Mouse (Mus musculus) hindbrain, embryonic 12.5 days (tissue): Measurements from ENCODE around the gene Tmem63a. TPM values are rescaled to one million over a fixed set of nuclear protein-coding genes. Genes with fewer than 3 reads are reported as not detected.
A peak's percentile ranks its signal among the peaks of the same experiment; 100 is the strongest.

Source experiments
- ATAC-seq: fragments of 200-750 bp; cut with Nextera tagmentation; 2 replicates; pipeline ENCODE4 v1.8.0; 2017; ENCODE audit warnings: moderate TSS enrichment; ENCODE audit not compliant: low FRiP score
- H3K27ac ChIP-seq: fragments of 300-500 bp; sonication (generic); 2 replicates; pipeline ENCODE4 v1.5.1; 2016; ENCODE audit warnings: mild to moderate bottlenecking
- H3K27me3 ChIP-seq: fragments of 300-500 bp; sonication (generic); 2 replicates; pipeline ENCODE4 v1.6.1; 2016; ENCODE audit warnings: mild to moderate bottlenecking
- H3K36me3 ChIP-seq: fragments of 300-500 bp; sonication (generic); 2 replicates; pipeline ENCODE4 v1.6.1; 2016; ENCODE audit warnings: mild to moderate bottlenecking
- H3K4me1 ChIP-seq: fragments of 300-500 bp; sonication (generic); 2 replicates; pipeline ENCODE4 v1.6.1; 2016
- H3K4me2 ChIP-seq: fragments of 300-500 bp; sonication (generic); replicated peaks from 2 replicates; pipeline ENCODE4 v1.6.1; 2016; ENCODE audit warnings: mild to moderate bottlenecking
- H3K4me3 ChIP-seq: fragments of 300-500 bp; sonication (generic); 2 replicates; pipeline ENCODE4 v1.5.1; 2016; ENCODE audit warnings: mild to moderate bottlenecking
- H3K9ac ChIP-seq: fragments of 300-500 bp; sonication (generic); 2 replicates; pipeline ENCODE4 v1.6.1; 2016; ENCODE audit warnings: mild to moderate bottlenecking, moderate library complexity
- H3K9me3 ChIP-seq: fragments of 300-500 bp; sonication (generic); replicated peaks from 2 replicates; pipeline ENCODE4 v1.6.1; 2016; ENCODE audit warnings: mild to moderate bottlenecking
- WGBS: fragments of 180-500 bp; shearing (Covaris S2); methylation state at CpG from one replicate; pipeline ENCODE4 v1.1.7; 2016; 5-methylcytosine and 5-hydroxymethylcytosine counted together
- polyA plus RNA-seq: library from polyadenylated mRNA; unstranded; fragments of >200 nt; fragmentation: Nextera tagmentation; extraction: Ambion mirVana; gene quantifications from 2 replicates; pipeline ENCODE4 v1.2.1, GENCODE M21; 2016

Gene Tmem63a
- polyA plus RNA-seq, 1 experiment from 2014 or later = 7.2 TPM

- Histone ChIP-seq H3K27ac (no peak overlapping the region), H3K4me1 (peaks cover 25% of the 10 kb centered on the region), H3K9ac (no peak overlapping the region), H3K27me3 (peaks cover 50% of the 10 kb centered on the region), H3K4me3 (no peak overlapping the region), H3K36me3 (no peaks in the 10 kb centered on the region), H3K9me3 (no peaks in the 10 kb centered on the region), H3K4me2 (peak overlapping the region; percentile 15; the same call in 1 of the 2 replicates)
- peak; percentile 59; the same call in 1 of the 2 replicates for ATAC-seq
- WGBS = 29% methylated on average over 20 of the region's 20 CpGs
These were observed 3.1 kb downstream of the Tmem63a start for GRCm38 (mm10) chr1:180945001-180945980.

GRCm38 (mm10) chr1:180946448-180946847 is 4.3 kb downstream of the Tmem63a start:
- Histone ChIP-seq H3K4me3 (no peak overlapping the region), H3K4me1 (peaks cover 23% of the 10 kb centered on the region), H3K9me3 (no peaks in the 10 kb centered on the region), H3K36me3 (no peaks in the 10 kb centered on the region), H3K4me2 (no peak overlapping the region), H3K27me3 (peaks cover 38% of the 10 kb centered on the region), H3K27ac (no peak overlapping the region), H3K9ac (no peak overlapping the region)
- no peak for ATAC-seq
- WGBS = 87% methylated on average over 6 of the region's 6 CpGs

DNA sequence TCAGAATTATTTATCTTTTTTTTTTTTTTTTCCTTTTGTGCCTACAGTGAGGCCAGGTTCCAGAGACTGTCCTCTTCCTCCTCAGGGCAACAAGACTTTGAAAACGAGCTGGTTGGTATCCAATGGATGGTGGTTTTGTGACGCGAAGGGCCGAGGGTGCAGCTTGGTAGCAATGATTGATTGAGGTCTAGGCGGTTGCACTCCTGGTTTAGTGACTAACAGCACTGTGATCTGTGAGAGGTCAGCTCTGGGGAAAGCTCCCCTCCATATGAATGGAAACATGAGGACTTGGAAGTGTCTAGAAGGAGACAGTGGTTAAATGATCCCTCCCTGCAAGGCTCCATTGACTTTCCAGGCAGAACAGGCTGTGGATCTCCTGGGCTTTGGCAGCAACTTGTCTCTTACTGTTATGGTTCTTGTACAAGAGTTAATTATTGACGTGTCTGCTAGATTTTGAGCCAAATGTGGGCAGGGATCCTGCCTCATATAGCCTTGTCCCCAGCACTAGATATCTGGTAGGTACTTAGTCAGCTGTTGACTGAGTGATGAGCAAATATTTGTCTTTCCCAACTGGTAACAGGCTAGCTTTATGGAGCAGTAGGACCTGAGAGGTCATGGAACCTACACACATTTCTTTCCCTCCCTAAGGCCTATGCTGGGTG is 10.1 kb downstream of the Tmem63a start:
- 83% methylated on average over 6 of the region's 6 CpGs for WGBS
- no peak overlapping the region for H3K27ac ChIP-seq
- no peaks in the 10 kb centered on the region for H3K36me3 ChIP-seq
- ATAC-seq = no peak
- H3K4me3 ChIP-seq = no peak overlapping the region
- no peak overlapping the region for H3K9ac ChIP-seq
- no peaks in the 10 kb centered on the region for H3K9me3 ChIP-seq
- H3K4me1 ChIP-seq = no peaks in the 10 kb centered on the region
- H3K27me3 ChIP-seq = no peaks in the 10 kb centered on the region
- H3K4me2 ChIP-seq = no peak overlapping the region

GRCm38 (mm10) chr1:180952808-180953207 is 10.7 kb downstream of the Tmem63a start:
- Histone ChIP-seq H3K4me3 (no peak overlapping the region), H3K4me1 (no peaks in the 10 kb centered on the region), H3K27ac (no peak overlapping the region), H3K4me2 (no peak overlapping the region), H3K9me3 (no peaks in the 10 kb centered on the region), H3K27me3 (no peaks in the 10 kb centered on the region), H3K9ac (no peak overlapping the region), H3K36me3 (no peaks in the 10 kb centered on the region)
- 89% methylated on average over 5 of the region's 5 CpGs for WGBS
- ATAC-seq = no peak

- 95% methylated on average over 8 of the region's 8 CpGs for WGBS
These were observed 14.3 kb downstream of the Tmem63a start for GRCm38 (mm10) chr1:180956401-180956800.

DNA sequence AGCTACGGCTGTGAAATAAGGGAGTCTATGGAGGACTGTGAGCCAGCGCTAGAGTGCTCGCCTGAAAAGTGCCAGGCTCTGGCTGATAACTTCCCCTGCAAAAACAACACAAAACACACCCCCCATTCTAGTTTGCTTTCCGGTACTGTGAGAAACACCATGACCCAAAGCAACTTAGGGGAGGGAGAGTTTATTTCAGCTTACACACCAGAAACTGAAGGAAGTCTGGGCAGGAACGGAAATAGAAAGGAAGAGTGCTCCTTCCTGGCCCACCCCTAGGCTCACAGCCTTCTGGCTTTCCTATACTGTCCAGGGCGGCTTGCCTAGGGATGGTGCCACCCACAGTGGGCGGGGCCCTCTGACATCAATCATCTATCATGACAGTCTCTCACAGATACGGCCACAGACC is 14.8 kb downstream of the Tmem63a start:
- WGBS = 85% methylated on average over 8 of the region's 8 CpGs
- H3K9me3 ChIP-seq = no peaks in the 10 kb centered on the region
- no peaks in the 10 kb centered on the region for H3K27me3 ChIP-seq
- no peaks in the 10 kb centered on the region for H3K36me3 ChIP-seq
- H3K4me2 ChIP-seq = no peak overlapping the region
- H3K9ac ChIP-seq = no peak overlapping the region
- no peak overlapping the region for H3K27ac ChIP-seq
- ATAC-seq = no peak
- H3K4me3 ChIP-seq = no peak overlapping the region
- no peaks in the 10 kb centered on the region for H3K4me1 ChIP-seq

More at GRCm38 (mm10) chr1:180956401-180956800, 14.3 kb downstream of the Tmem63a start:
- Histone ChIP-seq H3K27me3 (no peaks in the 10 kb centered on the region), H3K4me3 (no peak overlapping the region), H3K9ac (no peak overlapping the region), H3K36me3 (no peaks in the 10 kb centered on the region), H3K27ac (no peak overlapping the region), H3K4me2 (no peak overlapping the region), H3K9me3 (no peaks in the 10 kb centered on the region), H3K4me1 (no peaks in the 10 kb centered on the region)
- ATAC-seq = no peak

GRCm38 (mm10) chr1:180957989-180958388 is 15.8 kb downstream of the Tmem63a start:
- Histone ChIP-seq H3K36me3 (no peaks in the 10 kb centered on the region), H3K9ac (no peak overlapping the region), H3K4me1 (no peaks in the 10 kb centered on the region), H3K27me3 (no peaks in the 10 kb centered on the region), H3K4me3 (no peak overlapping the region), H3K4me2 (no peak overlapping the region), H3K9me3 (no peaks in the 10 kb centered on the region), H3K27ac (no peak overlapping the region)
- WGBS = 85% methylated on average over 3 of the region's 3 CpGs
- no peak for ATAC-seq

DNA sequence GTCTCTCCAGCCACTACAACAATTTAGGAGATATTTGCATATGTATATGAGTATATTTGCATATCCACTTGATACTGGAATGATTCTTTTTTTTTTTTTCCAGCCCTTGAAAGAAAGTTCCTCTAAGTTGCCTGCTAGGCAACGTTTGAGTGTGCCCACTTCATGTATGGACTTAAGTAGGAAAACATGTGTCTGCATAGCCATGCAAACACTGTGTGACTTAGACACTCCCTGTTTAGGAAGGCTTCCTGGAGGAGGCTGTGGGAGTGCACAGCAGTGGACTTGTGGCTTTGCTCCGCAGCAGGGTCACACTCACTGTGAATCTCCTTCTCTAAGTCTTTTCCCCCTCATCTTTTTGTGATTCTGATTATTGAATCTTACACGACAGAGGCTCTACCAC is 16.7 kb downstream of the Tmem63a start:
- WGBS = 73% methylated on average over 3 of the region's 3 CpGs
- Histone ChIP-seq H3K36me3 (no peaks in the 10 kb centered on the region), H3K9me3 (no peaks in the 10 kb centered on the region), H3K27me3 (no peaks in the 10 kb centered on the region), H3K4me3 (no peak overlapping the region), H3K4me2 (no peak overlapping the region), H3K4me1 (no peaks in the 10 kb centered on the region), H3K9ac (no peak overlapping the region), H3K27ac (no peak overlapping the region)
- ATAC-seq = no peak

DNA sequence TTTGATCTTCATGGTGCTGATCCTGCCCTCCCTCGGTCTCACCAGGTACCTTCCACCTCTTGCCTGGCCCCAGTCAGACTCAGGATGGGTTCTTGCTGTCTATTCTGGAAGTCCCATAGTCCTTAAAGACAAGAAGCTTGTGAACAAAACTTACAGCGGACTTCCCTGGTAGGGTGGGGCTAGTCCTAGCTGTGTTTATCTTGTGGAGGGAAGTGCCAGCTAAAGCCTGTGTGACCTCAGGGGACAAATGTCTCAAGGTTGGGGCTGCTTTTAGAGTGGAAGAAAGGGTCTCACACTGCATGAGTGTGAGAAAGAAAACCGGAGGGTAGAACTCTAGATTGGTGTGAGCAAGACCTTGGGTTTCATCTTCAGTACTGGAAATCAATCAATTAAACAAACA is 23.6 kb downstream of the Tmem63a start:
- Histone ChIP-seq H3K9ac (no peak overlapping the region), H3K4me3 (no peak overlapping the region), H3K4me1 (no peaks in the 10 kb centered on the region), H3K27me3 (no peaks in the 10 kb centered on the region), H3K9me3 (no peaks in the 10 kb centered on the region), H3K36me3 (no peaks in the 10 kb centered on the region), H3K4me2 (no peak overlapping the region), H3K27ac (no peak overlapping the region)
- WGBS = 88% methylated on average over 3 of the region's 3 CpGs
- no peak for ATAC-seq

DNA sequence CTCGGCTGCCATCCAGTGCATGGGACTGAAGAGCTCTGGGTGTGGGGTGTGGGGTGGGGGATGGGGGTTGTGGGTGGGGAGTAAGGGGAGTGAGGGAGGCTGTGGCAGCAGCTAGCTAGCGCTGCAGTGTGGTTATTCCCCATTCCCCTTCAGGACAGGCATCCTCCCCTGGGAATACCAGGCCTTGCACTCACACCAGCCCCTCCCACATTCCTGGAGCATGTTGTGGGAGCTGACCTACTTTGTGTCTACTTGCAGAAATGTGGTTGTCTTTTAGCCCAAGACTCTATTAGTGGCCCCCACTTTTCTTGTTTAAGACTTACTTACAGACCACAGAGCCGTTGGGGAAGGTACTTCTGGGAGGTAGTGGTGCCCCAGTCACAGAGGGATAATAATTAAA is 24.4 kb downstream of the Tmem63a start:
- H3K4me1 ChIP-seq = no peaks in the 10 kb centered on the region
- H3K27me3 ChIP-seq = no peaks in the 10 kb centered on the region
- no peak for ATAC-seq
- WGBS = 63% methylated on average over 3 of the region's 3 CpGs
- H3K9me3 ChIP-seq = no peaks in the 10 kb centered on the region
- H3K4me3 ChIP-seq = no peak overlapping the region
- no peak overlapping the region for H3K4me2 ChIP-seq
- H3K27ac ChIP-seq = no peak overlapping the region
- H3K9ac ChIP-seq = no peak overlapping the region
- no peaks in the 10 kb centered on the region for H3K36me3 ChIP-seq

GRCm38 (mm10) chr1:180967261-180967660 is 25.1 kb downstream of the Tmem63a start:
- Histone ChIP-seq H3K4me2 (no peak overlapping the region), H3K4me1 (no peaks in the 10 kb centered on the region), H3K9ac (no peak overlapping the region), H3K27me3 (no peaks in the 10 kb centered on the region), H3K27ac (no peak overlapping the region), H3K9me3 (no peaks in the 10 kb centered on the region), H3K4me3 (no peak overlapping the region), H3K36me3 (no peaks in the 10 kb centered on the region)
- WGBS = 93% methylated on average over 7 of the region's 7 CpGs
- no peak for ATAC-seq

DNA sequence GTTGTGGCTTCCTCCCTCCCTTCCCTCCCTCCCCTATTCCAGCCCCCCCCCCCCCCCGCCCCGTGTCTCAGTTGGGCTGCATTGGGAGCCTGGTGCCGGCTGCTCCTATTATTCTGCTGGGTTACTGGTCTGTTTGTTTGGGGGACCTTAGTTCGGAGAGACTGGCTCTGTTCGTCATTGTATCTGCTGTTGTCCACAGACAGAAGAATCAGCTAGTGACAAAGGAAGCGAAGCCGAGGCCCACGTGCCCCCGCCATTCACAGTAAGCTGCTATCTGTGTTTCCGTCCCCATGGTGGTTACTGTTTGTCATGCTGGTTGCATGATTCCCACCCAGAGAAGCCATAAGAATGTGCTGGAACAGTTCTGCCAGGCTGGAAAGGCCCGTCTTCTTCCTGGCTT is 30.8 kb downstream of the Tmem63a start:
- Histone ChIP-seq H3K4me3 (no peak overlapping the region), H3K4me2 (no peak overlapping the region), H3K9ac (no peak overlapping the region), H3K27me3 (no peaks in the 10 kb centered on the region), H3K36me3 (no peaks in the 10 kb centered on the region), H3K4me1 (no peaks in the 10 kb centered on the region), H3K27ac (no peak overlapping the region), H3K9me3 (no peaks in the 10 kb centered on the region)
- no peak for ATAC-seq
- 70% methylated on average over 10 of the region's 11 CpGs for WGBS
